Mouse (Mus musculus) cortical plate, adult 2 months (tissue): ENCODE measurements at regions not wholly inside any gene's neighbourhood (a gene's known extent, or its start where the extent isn't known, plus 50 kb on each side); places are given as distances from the start of the nearest gene placed in this dataset.

Experiments
- H3K27ac ChIP-seq: fragments of 200-500 bp; 2 replicates; pipeline ENCODE4 v1.5.1; 2012; ENCODE audit warnings: low read length, control low read depth, inconsistent platforms; ENCODE audit not compliant: insufficient read depth
- H3K4me1 ChIP-seq: fragments of 200-500 bp; 2 replicates; pipeline ENCODE4 v1.6.1; 2011; ENCODE audit warnings: low read length; ENCODE audit not compliant: control insufficient read depth, insufficient read depth
- H3K4me3 ChIP-seq: fragments of 200-500 bp; 2 replicates; pipeline ENCODE4 v1.5.1; 2011; ENCODE audit warnings: mild to moderate bottlenecking, low read length, control low read depth; ENCODE audit not compliant: insufficient read depth
- CTCF ChIP-seq: fragments of 200-500 bp; IDR thresholded peaks from 2 replicates; pipeline ENCODE4 v1.5.1; 2011; ENCODE audit warnings: mild to moderate bottlenecking, control low read depth, low read length; ENCODE audit not compliant: insufficient read depth; ENCODE audit errors: extremely low read depth
- POLR2A ChIP-seq: fragments of 200-500 bp; IDR thresholded peaks from 2 replicates; pipeline ENCODE4 v1.6.1; 2011; ENCODE audit warnings: mild to moderate bottlenecking, low read length, control low read depth; ENCODE audit not compliant: insufficient read depth; ENCODE audit errors: extremely low read depth

GRCm38 (mm10) chr2:50456654-50457053 lies 160.1 kb upstream of the Mmadhc start:
- H3K4me1 ChIP-seq: no peaks in the 10 kb centered on the region
- H3K27ac ChIP-seq: no peak overlapping the region
- H3K4me3 ChIP-seq: no peak overlapping the region
- TF ChIP-seq CTCF: no peak
- no peak for TF ChIP-seq POLR2A

GRCm38 (mm10) chr2:50448117-50448516 lies 151.5 kb upstream of the Mmadhc start:
- no peak overlapping the region for H3K4me3 ChIP-seq
- no peaks in the 10 kb centered on the region for H3K4me1 ChIP-seq
- TF ChIP-seq CTCF (no peak), POLR2A (no peak)
- no peak overlapping the region for H3K27ac ChIP-seq

GRCm38 (mm10) chr2:50445963-50446485 lies 149.4 kb upstream of the Mmadhc start:
- TF ChIP-seq CTCF (no peak), POLR2A (no peak)
- Histone ChIP-seq H3K4me3 (no peak overlapping the region), H3K27ac (no peak overlapping the region), H3K4me1 (no peaks in the 10 kb centered on the region)

GRCm38 (mm10) chr2:50440333-50440732 lies 143.7 kb upstream of the Mmadhc start:
- TF ChIP-seq POLR2A: no peak
- TF ChIP-seq CTCF: no peak
- H3K4me1 ChIP-seq: no peaks in the 10 kb centered on the region
- H3K4me3 ChIP-seq: no peak overlapping the region
- H3K27ac ChIP-seq: no peak overlapping the region

GRCm38 (mm10) chr2:50433166-50433565 lies 136.6 kb upstream of the Mmadhc start:
- no peak overlapping the region for H3K27ac ChIP-seq
- no peaks in the 10 kb centered on the region for H3K4me1 ChIP-seq
- TF ChIP-seq POLR2A: no peak
- H3K4me3 ChIP-seq: no peak overlapping the region

GRCm38 (mm10) chr2:50425151-50425550 lies 128.6 kb upstream of the Mmadhc start:
- Histone ChIP-seq H3K27ac (no peak overlapping the region), H3K4me1 (no peaks in the 10 kb centered on the region), H3K4me3 (no peak overlapping the region)
- no peak for TF ChIP-seq CTCF

GRCm38 (mm10) chr2:50419648-50420047 lies 123.0 kb upstream of the Mmadhc start:
- no peak for TF ChIP-seq CTCF
- TF ChIP-seq POLR2A: no peak
- Histone ChIP-seq H3K27ac (no peak overlapping the region), H3K4me1 (no peaks in the 10 kb centered on the region)

GRCm38 (mm10) chr2:50417643-50418042 lies 121.0 kb upstream of the Mmadhc start:
- no peak overlapping the region for H3K4me3 ChIP-seq
- no peaks in the 10 kb centered on the region for H3K4me1 ChIP-seq
- no peak overlapping the region for H3K27ac ChIP-seq
- no peak for TF ChIP-seq POLR2A
- TF ChIP-seq CTCF: no peak

More at GRCm38 (mm10) chr2:50419648-50420047, 123.0 kb upstream of the Mmadhc start:
- no peak overlapping the region for H3K4me3 ChIP-seq

- Histone ChIP-seq H3K4me1 (no peaks in the 10 kb centered on the region), H3K27ac (no peak overlapping the region), H3K4me3 (no peak overlapping the region)
- TF ChIP-seq CTCF (no peak), POLR2A (no peak)
Observed at GRCm38 (mm10) chr2:50417135-50417534, 120.5 kb upstream of the Mmadhc start.

- no peak overlapping the region for H3K4me3 ChIP-seq
Observed at GRCm38 (mm10) chr2:50416056-50416455, 119.5 kb upstream of the Mmadhc start.

More at GRCm38 (mm10) chr2:50416056-50416455, 119.5 kb upstream of the Mmadhc start:
- no peaks in the 10 kb centered on the region for H3K4me1 ChIP-seq
- no peak overlapping the region for H3K27ac ChIP-seq
- TF ChIP-seq POLR2A: no peak
- no peak for TF ChIP-seq CTCF
